Mouse (Mus musculus) midbrain, embryonic 12.5 days (tissue): ENCODE measurements around the gene Cartpt. TPM values are rescaled to one million over a fixed set of nuclear protein-coding genes. Genes with fewer than 3 reads are reported as not detected.
"Not testable (repeated sequence)": the region's sequence is repeated elsewhere in the genome, so short reads cannot be mapped to it uniquely, and the experiment has no call there.

Experiments used
- ATAC-seq: fragments of 200-750 bp; cut with Nextera tagmentation; 2 replicates; pipeline ENCODE4 v1.8.0; 2017; ENCODE audit warnings: low read depth, moderate TSS enrichment, moderate library complexity; ENCODE audit not compliant: low FRiP score
- H3K27ac ChIP-seq: fragments of 300-500 bp; sonication (generic); replicated peaks from 2 replicates; pipeline ENCODE4 v1.5.1; 2016; ENCODE audit warnings: mild to moderate bottlenecking
- H3K27me3 ChIP-seq: fragments of 300-500 bp; sonication (generic); 2 replicates; pipeline ENCODE4 v1.6.1; 2016; ENCODE audit warnings: mild to moderate bottlenecking
- H3K36me3 ChIP-seq: fragments of 300-500 bp; sonication (generic); 2 replicates; pipeline ENCODE4 v1.6.1; 2016
- H3K4me1 ChIP-seq: fragments of 300-500 bp; sonication (generic); 2 replicates; pipeline ENCODE4 v1.6.1; 2016
- H3K4me2 ChIP-seq: fragments of 300-500 bp; sonication (generic); replicated peaks from 2 replicates; pipeline ENCODE4 v1.6.1; 2016; ENCODE audit warnings: mild to moderate bottlenecking, moderate library complexity
- H3K4me3 ChIP-seq: fragments of 300-500 bp; sonication (generic); 2 replicates; pipeline ENCODE4 v1.5.1; 2016; ENCODE audit warnings: mild to moderate bottlenecking
- H3K9ac ChIP-seq: fragments of 300-500 bp; sonication (generic); replicated peaks from 2 replicates; pipeline ENCODE4 v1.6.1; 2016; ENCODE audit warnings: mild to moderate bottlenecking, moderate library complexity
- H3K9me3 ChIP-seq: fragments of 300-500 bp; sonication (generic); 2 replicates; pipeline ENCODE4 v1.6.1; 2016; ENCODE audit warnings: mild to moderate bottlenecking
- WGBS: fragments of 180-500 bp; shearing (Covaris S2); methylation state at CpG from one replicate; pipeline ENCODE4 v1.1.7; 2016; 5-methylcytosine and 5-hydroxymethylcytosine counted together
- polyA plus RNA-seq: library from polyadenylated mRNA; unstranded; fragments of >200 nt; fragmentation: Nextera tagmentation; extraction: Ambion mirVana; gene quantifications from 2 replicates; pipeline ENCODE4 v1.2.1, GENCODE M21; 2016

The Cartpt gene
- polyA plus RNA-seq, 1 experiment from 2014 or later: 37.3 TPM

DNA sequence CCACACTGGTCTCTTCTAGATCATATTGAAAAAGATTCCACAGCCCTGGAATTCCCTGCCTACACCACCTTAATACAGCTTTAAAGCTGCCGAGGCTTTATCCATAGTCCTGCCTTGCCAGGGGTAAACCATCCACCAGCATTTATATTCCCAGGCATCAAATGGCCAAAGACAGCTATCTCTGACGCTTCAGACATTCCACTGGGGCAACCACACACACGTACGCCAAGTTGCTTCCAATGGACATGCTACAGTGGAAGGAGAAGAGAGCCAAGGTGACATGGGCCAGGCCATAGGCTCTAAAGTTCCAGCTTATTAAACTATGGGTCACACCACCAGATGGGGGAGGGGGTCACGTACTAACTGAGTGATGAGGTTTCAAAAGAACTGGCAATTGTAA is 45.7 kb downstream of the Cartpt start:
- Histone ChIP-seq H3K4me3 (no peak overlapping the region), H3K4me2 (no peak overlapping the region), H3K9me3 (no peaks in the 10 kb centered on the region), H3K27me3 (no peaks in the 10 kb centered on the region), H3K27ac (no peak overlapping the region), H3K36me3 (no peaks in the 10 kb centered on the region), H3K4me1 (no peaks in the 10 kb centered on the region), H3K9ac (no peak overlapping the region)
- 89% methylated on average over 5 of the region's 5 CpGs for WGBS
- no peak for ATAC-seq

DNA sequence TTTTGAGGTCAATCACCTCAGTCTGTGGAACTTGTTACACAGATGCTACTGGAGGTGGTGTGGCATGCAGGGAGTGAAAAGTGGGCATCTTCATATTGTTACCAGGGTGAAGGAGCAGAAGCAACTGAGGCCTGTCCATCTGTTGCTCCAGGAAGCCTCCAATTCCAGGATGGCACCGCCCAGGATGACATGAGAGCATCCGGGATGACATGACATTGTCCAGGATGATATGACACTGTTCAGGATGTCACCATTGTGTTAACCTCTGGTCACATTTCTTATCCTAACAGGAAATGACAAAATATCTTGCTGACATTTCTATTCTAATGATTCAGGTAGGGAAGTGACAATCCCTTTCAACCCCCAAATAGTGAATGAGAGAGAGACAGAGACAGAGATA is 47.8 kb downstream of the Cartpt start:
- Histone ChIP-seq H3K4me3 (no peak overlapping the region), H3K9me3 (no peaks in the 10 kb centered on the region), H3K4me1 (no peaks in the 10 kb centered on the region), H3K9ac (no peak overlapping the region), H3K36me3 (no peaks in the 10 kb centered on the region), H3K27ac (no peak overlapping the region), H3K27me3 (no peaks in the 10 kb centered on the region), H3K4me2 (no peak overlapping the region)
- WGBS: 98% methylated on average over 2 of the region's 2 CpGs
- ATAC-seq: no peak

DNA sequence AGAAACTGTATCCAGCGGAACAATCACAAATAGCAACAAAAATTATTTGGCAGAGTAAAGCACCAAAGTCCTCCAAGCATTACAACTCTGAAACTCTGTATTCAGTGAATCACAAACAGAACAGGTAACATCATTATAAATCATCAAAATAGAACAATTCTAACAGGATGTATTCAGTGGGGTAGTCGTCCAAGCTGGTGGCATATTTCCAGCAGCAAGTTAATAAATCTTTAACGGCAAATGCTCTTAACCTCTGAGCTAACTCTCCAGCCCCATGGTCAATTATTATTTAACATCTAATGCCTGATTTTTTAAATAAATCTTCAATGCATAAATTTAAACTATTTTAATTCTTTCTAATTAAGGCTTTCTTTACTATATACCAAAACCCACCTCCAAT is 48.5 kb downstream of the Cartpt start:
- WGBS: 82% methylated on average over 3 of the region's 3 CpGs
- not testable (repeated sequence) for H3K27me3 ChIP-seq, ATAC-seq, H3K36me3 ChIP-seq, H3K4me3 ChIP-seq, H3K4me1 ChIP-seq, H3K9ac ChIP-seq, H3K4me2 ChIP-seq, H3K9me3 ChIP-seq, H3K27ac ChIP-seq

DNA sequence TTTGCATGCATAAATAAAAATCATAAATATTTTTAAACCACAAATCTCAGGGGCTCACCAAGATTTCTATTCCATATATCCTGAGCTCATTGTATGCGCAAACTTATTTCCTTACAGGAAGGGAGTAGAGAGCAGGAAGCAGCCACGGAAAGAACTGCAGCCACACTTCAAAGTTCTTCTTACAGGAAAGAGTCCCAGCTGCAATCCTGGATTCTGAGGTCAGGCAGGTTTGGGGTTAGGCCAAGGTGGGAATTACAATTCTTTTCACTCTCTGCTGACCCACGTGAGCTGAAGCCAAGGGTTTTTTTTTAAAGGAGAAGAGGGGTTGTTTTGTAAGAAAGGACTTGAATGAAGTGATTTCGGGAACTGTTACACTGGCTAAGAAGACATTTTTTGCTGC is 49.9 kb downstream of the Cartpt start:
- Histone ChIP-seq H3K27ac (no peak overlapping the region), H3K27me3 (no peaks in the 10 kb centered on the region), H3K4me3 (no peak overlapping the region), H3K9me3 (no peaks in the 10 kb centered on the region), H3K36me3 (no peaks in the 10 kb centered on the region), H3K4me2 (no peak overlapping the region), H3K9ac (no peak overlapping the region), H3K4me1 (no peaks in the 10 kb centered on the region; the same call in 1 of the 2 replicates)
- 56% methylated on average over 4 of the region's 4 CpGs for WGBS
- ATAC-seq: no peak

DNA sequence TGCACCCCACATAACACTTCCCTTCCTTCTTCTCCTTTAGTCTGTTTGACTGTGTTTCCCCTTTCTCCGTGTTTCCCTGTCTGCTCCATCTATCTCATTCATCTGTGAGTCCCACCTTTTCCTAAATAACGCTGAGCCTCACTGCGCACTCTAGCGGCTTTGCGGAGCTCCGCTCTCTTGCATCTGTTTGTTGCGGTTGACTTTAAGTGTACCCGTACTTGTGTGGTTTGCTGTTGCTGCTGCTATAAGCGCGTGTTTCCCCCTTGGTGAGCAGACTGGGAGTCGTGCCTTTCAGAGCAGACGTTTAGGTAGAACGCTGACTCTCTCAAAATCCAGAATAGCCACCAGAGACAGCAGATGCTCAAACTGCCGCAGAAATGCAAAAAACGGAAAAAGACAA is 51.3 kb downstream of the Cartpt start:
- no peaks in the 10 kb centered on the region; the same call in 1 of the 2 replicates for H3K4me1 ChIP-seq
- H3K36me3 ChIP-seq: no peaks in the 10 kb centered on the region
- ATAC-seq: no peak
- H3K27me3 ChIP-seq: no peaks in the 10 kb centered on the region
- H3K4me2 ChIP-seq: no peak overlapping the region
- H3K4me3 ChIP-seq: no peak overlapping the region
- no peak overlapping the region for H3K9ac ChIP-seq
- WGBS: 40% methylated on average over 15 of the region's 15 CpGs
- H3K27ac ChIP-seq: no peak overlapping the region
- H3K9me3 ChIP-seq: no peaks in the 10 kb centered on the region

Other genes with a start within 250 kb of the Cartpt start
- gene Mccc2, start 114.5 kb upstream of the Cartpt start, polyA plus RNA-seq: 31.3 and 34.7 TPM in 2 replicates
- gene Bdp1, start 203.0 kb upstream of the Cartpt start, polyA plus RNA-seq: 32.5 and 32.6 TPM in 2 replicates
- 282 and 323 TPM in 2 replicates for gene Serf1, start 206.9 kb upstream of the Cartpt start, polyA plus RNA-seq
- gene Smn1, start 223.8 kb upstream of the Cartpt start, polyA plus RNA-seq: 63.6 and 65.1 TPM in 2 replicates